ENCODE assay signal across 13 mouse cellular contexts in genomic region chr1:81759919-81760318, GRCm38 (mm10).
"Had no signal": no experiment of that assay in that cellular context is flagged by ENCODE, and none has a peak within 500 bp of the region (broad histone marks: within the 10 kb centered on the region; RNA-seq: fewer than 3 reads in every experiment).

No protein-coding gene starts in this region.

- H3K4me1 ChIP-seq: kidney, embryonic 15.5 days; liver, embryonic 13.5 days; midbrain, embryonic 12.5 days; midbrain, embryonic 15.5 days; neural tube, embryonic 13.5 days had no signal

- H3K4me3 ChIP-seq: kidney, embryonic 15.5 days; left cerebral cortex, adult 2 months; liver, embryonic 13.5 days; midbrain, embryonic 12.5 days; midbrain, embryonic 15.5 days; neural tube, embryonic 13.5 days had no signal

- H3K27me3 ChIP-seq: kidney, embryonic 15.5 days; liver, embryonic 13.5 days; midbrain, embryonic 12.5 days; midbrain, embryonic 15.5 days; neural tube, embryonic 13.5 days had no signal

- H3K36me3 ChIP-seq: kidney, embryonic 15.5 days; liver, embryonic 13.5 days; midbrain, embryonic 12.5 days; midbrain, embryonic 15.5 days; neural tube, embryonic 13.5 days had no signal

- DNase-seq: kidney, postnatal 10 days; kidney, postnatal 36 days; layer of hippocampus, postnatal 36 days; liver, embryonic 13.5 days; lung, adult 2 months; thymus, adult 18-20 months; thymus, postnatal 36 days had no signal

- H3K27ac ChIP-seq: kidney, embryonic 15.5 days; left cerebral cortex, adult 2 months; liver, embryonic 13.5 days; macrophage; midbrain, embryonic 12.5 days; midbrain, embryonic 15.5 days; neural tube, embryonic 13.5 days had no signal
